Mouse (Mus musculus): ENCODE data around the gene Wars. TPM values are rescaled to one million over a fixed set of nuclear protein-coding genes. Genes with fewer than 3 reads are reported as not detected.

The Wars gene
- polyA plus RNA-seq, 1 experiment from 2014 or later, result 148 TPM

DNA sequence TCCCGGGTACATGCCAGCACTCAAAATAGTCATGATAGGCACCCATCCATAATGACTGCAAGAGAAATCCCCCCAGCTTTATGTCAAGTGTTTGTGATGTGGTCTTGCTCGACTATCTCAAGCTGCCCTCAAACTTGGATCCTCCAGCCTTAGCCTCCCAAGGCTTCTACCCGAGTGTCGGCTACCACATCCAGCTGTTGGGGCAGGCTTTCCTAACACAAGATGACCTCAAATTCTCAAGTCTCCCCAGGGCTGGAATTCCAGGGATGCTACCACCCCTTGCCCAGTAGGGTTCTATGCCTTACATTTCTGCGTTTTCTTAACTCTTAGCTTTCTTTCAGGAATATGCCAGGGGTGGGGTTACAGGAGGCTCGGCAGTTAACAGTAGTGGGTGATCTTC, 63.6 kb downstream of the Wars start:
- peaks cover 11% of the 10 kb centered on the region for H3K4me1 ChIP-seq (ENCODE audit: control insufficient read depth, insufficient read depth, low read length)
- no peaks in the 10 kb centered on the region for H3K27me3 ChIP-seq (ENCODE audit: control insufficient read depth, insufficient read depth, low read length)
- 92% methylated on average over 6 of the region's 6 CpGs for WGBS
- H3K27ac ChIP-seq (ENCODE audit: low read depth, low read length), result no peak overlapping the region
- no peak overlapping the region for H3K4me2 ChIP-seq (ENCODE audit: low read depth)
- H3K9ac ChIP-seq (ENCODE audit: low read length), result no peak overlapping the region
- H3K9me3 ChIP-seq (ENCODE audit: control insufficient read depth, low read length), result no peaks in the 10 kb centered on the region
- no peak for DNase-seq (ENCODE audit: low spot score)
- H3K36me3 ChIP-seq (ENCODE audit: control insufficient read depth, insufficient read depth, low read length), result no peaks in the 10 kb centered on the region; the same call in 1 of the 2 replicates
- no peak overlapping the region for H3K4me3 ChIP-seq (ENCODE audit: low read depth, low read length)
- no peak for ATAC-seq (ENCODE audit: insufficient read depth, low FRiP score, low TSS enrichment)

DNA sequence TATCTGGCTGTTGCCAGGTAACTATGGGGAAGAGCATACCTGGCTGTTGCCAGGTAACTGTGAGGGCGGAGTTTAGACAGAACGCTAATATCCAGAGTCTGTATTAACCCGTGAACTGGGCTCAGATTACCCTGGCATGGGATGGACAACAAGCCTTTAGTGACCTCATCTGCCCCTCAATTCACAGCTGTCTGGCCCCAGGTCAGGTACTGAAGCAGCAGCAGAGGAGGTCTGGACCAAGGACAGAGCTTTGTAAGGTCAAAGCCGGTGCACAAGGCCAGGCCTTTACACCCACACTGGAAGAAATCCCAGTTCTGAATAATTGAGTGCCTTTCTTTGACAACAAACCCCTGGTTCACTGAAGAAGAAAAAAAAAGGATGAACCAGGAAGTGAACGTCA, 64.3 kb downstream of the Wars start:
- Histone ChIP-seq H3K36me3 (ENCODE audit: control insufficient read depth, insufficient read depth, low read length) (no peaks in the 10 kb centered on the region; the same call in 1 of the 2 replicates), H3K27me3 (ENCODE audit: control insufficient read depth, insufficient read depth, low read length) (no peaks in the 10 kb centered on the region), H3K4me1 (ENCODE audit: control insufficient read depth, insufficient read depth, low read length) (peaks cover 5% of the 10 kb centered on the region), H3K4me2 (ENCODE audit: low read depth) (no peak overlapping the region), H3K4me3 (ENCODE audit: low read depth, low read length) (no peak overlapping the region), H3K27ac (ENCODE audit: low read depth, low read length) (no peak overlapping the region), H3K9me3 (ENCODE audit: control insufficient read depth, low read length) (no peaks in the 10 kb centered on the region), H3K9ac (ENCODE audit: low read length) (no peak overlapping the region)
- no peak for ATAC-seq (ENCODE audit: insufficient read depth, low FRiP score, low TSS enrichment)
- 88% methylated on average over 5 of the region's 5 CpGs for WGBS
- DNase-seq (ENCODE audit: low spot score), result no peak

DNA sequence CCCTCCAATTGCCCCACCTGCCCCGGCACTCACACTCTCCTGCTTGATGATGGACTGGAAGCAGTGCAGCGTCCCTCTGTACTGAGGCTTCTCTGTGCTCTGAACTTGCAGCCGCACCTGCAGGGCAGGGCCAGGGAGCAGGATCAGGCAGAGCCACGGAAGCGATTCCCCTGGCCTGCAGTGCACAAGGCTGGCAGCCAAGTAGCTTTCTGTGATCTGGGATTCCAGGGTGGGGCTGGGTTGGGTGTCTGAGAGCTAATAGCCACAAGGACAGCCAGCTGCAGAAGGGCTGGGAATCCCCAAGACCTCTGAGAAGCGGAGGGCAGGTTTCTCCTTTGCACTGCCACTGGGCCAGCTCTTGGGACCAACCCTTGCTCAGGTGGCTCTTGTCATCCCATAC, 66.3 kb downstream of the Wars start:
- H3K36me3 ChIP-seq (ENCODE audit: control insufficient read depth, insufficient read depth, low read length), result no peaks in the 10 kb centered on the region; the same call in 1 of the 2 replicates
- no peak overlapping the region for H3K4me3 ChIP-seq (ENCODE audit: low read depth, low read length)
- WGBS, result 98% methylated on average over 6 of the region's 6 CpGs
- no peak overlapping the region for H3K9ac ChIP-seq (ENCODE audit: low read length)
- no peaks in the 10 kb centered on the region for H3K27me3 ChIP-seq (ENCODE audit: control insufficient read depth, insufficient read depth, low read length)
- H3K27ac ChIP-seq (ENCODE audit: low read depth, low read length), result no peak overlapping the region
- H3K4me1 ChIP-seq (ENCODE audit: control insufficient read depth, insufficient read depth, low read length), result no peaks in the 10 kb centered on the region
- ATAC-seq (ENCODE audit: insufficient read depth, low FRiP score, low TSS enrichment), result no peak
- no peak for DNase-seq (ENCODE audit: low spot score)
- no peaks in the 10 kb centered on the region for H3K9me3 ChIP-seq (ENCODE audit: control insufficient read depth, low read length)
- no peak overlapping the region for H3K4me2 ChIP-seq (ENCODE audit: low read depth)

DNA sequence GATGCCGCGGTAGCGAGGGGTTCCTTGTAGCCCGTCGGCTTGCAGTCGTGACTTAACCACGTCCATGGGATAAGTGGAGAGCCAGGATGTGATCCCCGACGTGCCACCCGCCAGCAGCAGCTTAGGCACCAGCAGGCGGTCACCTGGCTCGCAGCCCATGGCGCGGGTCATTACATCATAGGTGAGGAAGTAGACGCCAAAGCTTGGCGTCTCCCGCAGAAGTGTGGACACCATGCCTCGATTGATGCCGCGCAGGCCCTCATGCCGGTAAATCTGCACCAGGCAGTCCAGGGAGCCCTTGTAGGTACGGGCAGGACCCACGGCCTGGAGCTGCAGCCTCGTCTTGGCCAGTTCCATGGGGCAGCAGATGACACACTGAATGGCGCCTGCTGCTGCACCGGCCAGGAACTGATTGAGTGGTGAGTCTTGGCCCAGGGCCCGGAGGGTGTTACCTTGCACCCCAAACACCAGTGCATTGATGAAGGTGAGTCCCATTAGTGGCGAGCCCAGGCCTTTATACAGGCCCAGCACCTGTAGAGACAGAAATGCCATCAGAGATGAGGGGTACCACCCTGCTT, 66.9 kb downstream of the Wars start:
- no peaks in the 10 kb centered on the region; the same call in 1 of the 2 replicates for H3K36me3 ChIP-seq (ENCODE audit: control insufficient read depth, insufficient read depth, low read length)
- no peak for ATAC-seq (ENCODE audit: insufficient read depth, low FRiP score, low TSS enrichment)
- WGBS, result 96% methylated on average over 28 of the region's 28 CpGs

DNA sequence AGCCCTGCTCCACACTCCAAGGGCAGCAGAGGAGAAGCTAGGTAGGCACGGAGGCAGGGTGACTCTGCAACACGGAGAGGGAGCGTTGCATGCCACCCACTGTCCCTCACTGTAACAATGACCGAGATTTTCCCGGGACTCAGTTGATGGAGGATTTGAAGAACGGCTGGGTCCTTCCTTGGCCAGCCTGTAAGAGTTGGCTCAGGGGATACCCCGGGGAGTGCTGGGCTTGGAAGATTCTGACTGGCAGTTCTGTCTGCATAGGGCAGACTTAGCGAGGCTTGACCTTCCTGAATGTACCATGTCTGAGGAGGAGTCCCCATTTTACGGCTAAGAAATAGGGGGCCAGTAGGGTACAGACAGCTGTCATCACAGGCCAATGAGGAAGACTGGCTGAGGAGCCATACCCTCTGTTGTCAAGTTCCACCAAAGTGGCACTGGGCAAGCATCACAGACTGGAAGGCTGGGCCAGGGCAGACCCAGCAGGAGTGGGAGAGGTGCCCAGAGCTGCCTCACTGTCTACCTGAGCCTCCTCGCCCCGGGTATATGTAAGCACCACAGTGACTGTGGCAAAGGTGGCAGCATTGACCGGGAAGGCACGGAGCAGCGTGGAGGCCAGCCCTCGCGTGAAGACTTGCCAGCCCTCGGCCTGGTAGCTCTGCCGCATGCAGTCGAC, 67.6 kb downstream of the Wars start:
- 95% methylated on average over 19 of the region's 19 CpGs for WGBS
- Histone ChIP-seq H3K4me1 (ENCODE audit: control insufficient read depth, insufficient read depth, low read length) (no peaks in the 10 kb centered on the region), H3K9ac (ENCODE audit: low read length) (no peak overlapping the region), H3K4me3 (ENCODE audit: low read depth, low read length) (no peak overlapping the region), H3K36me3 (ENCODE audit: control insufficient read depth, insufficient read depth, low read length) (no peaks in the 10 kb centered on the region; the same call in 1 of the 2 replicates), H3K27me3 (ENCODE audit: control insufficient read depth, insufficient read depth, low read length) (no peaks in the 10 kb centered on the region), H3K4me2 (ENCODE audit: low read depth) (no peak overlapping the region), H3K27ac (ENCODE audit: low read depth, low read length) (no peak overlapping the region), H3K9me3 (ENCODE audit: control insufficient read depth, low read length) (no peaks in the 10 kb centered on the region)
- DNase-seq (ENCODE audit: low spot score), result no peak
- no peak for ATAC-seq (ENCODE audit: insufficient read depth, low FRiP score, low TSS enrichment)

More for the DNA sequence above, 66.9 kb downstream of the Wars start:
- Histone ChIP-seq H3K4me2 (ENCODE audit: low read depth) (no peak overlapping the region), H3K4me1 (ENCODE audit: control insufficient read depth, insufficient read depth, low read length) (no peaks in the 10 kb centered on the region), H3K4me3 (ENCODE audit: low read depth, low read length) (no peak overlapping the region), H3K27ac (ENCODE audit: low read depth, low read length) (no peak overlapping the region), H3K27me3 (ENCODE audit: control insufficient read depth, insufficient read depth, low read length) (no peaks in the 10 kb centered on the region), H3K9ac (ENCODE audit: low read length) (no peak overlapping the region), H3K9me3 (ENCODE audit: control insufficient read depth, low read length) (no peaks in the 10 kb centered on the region)
- no peak for DNase-seq (ENCODE audit: low spot score)

DNA sequence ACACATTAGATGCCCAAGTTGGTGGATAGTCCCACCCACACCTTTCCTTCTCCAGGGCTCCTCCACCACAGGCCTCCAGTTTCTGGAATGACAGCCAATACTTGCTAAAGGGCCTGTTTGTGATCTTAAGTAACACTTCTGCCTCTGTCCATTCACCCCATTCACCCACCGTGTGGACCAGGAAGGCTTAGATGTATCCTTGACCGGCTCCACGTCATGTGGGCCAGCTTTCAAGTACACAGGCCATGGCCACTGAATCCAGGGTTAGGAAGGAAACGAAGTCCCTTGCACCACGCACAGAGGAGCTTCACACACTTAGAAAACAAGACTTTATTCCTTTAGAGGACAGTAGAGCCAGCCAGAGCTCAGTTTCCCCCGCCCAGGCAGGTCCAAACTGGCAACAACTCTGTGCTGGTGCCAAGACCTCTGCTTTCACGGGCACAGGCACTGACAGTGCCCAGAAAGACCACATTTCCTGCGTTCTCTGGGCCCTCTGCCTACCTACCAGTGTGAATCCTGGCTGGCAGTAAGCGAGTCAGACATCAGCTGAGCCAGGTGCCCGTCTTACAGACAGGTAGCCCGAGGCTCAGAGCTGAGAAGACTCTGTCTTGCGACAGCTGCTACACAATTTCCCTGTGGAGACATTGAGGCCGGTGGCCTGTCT, 68.3 kb downstream of the Wars start:
- Histone ChIP-seq H3K4me2 (ENCODE audit: low read depth) (no peak overlapping the region), H3K9ac (ENCODE audit: low read length) (no peak overlapping the region), H3K4me1 (ENCODE audit: control insufficient read depth, insufficient read depth, low read length) (no peaks in the 10 kb centered on the region), H3K9me3 (ENCODE audit: control insufficient read depth, low read length) (no peaks in the 10 kb centered on the region), H3K4me3 (ENCODE audit: low read depth, low read length) (no peak overlapping the region), H3K36me3 (ENCODE audit: control insufficient read depth, insufficient read depth, low read length) (no peaks in the 10 kb centered on the region; the same call in 1 of the 2 replicates), H3K27me3 (ENCODE audit: control insufficient read depth, insufficient read depth, low read length) (no peaks in the 10 kb centered on the region), H3K27ac (ENCODE audit: low read depth, low read length) (no peak overlapping the region)
- ATAC-seq (ENCODE audit: insufficient read depth, low FRiP score, low TSS enrichment), result no peak
- 91% methylated on average over 13 of the region's 13 CpGs for WGBS
- DNase-seq (ENCODE audit: low spot score), result no peak

DNA sequence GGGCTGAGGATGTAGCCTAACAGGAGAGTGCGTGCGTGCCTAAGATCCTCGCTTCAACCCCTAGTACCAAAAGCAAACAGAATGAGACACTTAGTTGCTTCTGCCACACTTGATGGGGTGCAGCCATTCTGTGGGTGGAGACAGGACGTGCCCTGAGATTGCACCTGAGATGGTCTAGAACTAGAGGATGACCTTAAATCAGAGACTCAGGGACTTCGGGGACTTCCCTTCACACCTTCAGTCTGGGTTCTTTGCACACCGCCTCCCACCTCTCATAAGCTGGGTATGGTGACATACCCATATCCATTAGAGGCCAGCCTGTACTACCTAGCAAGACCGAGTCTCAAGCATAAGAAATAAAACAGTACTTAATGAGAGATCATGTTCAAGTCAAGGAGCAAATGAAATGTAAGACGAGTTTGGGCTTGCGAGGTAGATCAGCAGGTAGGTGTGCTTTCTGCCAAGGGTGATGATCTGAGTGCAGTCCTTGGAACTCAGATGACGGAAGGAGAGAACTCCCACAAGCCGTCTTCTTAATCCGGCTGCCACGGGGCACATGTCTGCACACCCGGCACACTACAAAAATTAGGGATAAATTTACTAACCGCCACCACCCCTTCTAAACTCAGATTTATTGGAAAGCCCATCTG, 69.6 kb downstream of the Wars start:
- Histone ChIP-seq H3K4me1 (ENCODE audit: control insufficient read depth, insufficient read depth, low read length) (no peaks in the 10 kb centered on the region), H3K27ac (ENCODE audit: low read depth, low read length) (no peak overlapping the region), H3K9ac (ENCODE audit: low read length) (no peak overlapping the region), H3K9me3 (ENCODE audit: control insufficient read depth, low read length) (no peaks in the 10 kb centered on the region), H3K4me2 (ENCODE audit: low read depth) (no peak overlapping the region), H3K4me3 (ENCODE audit: low read depth, low read length) (no peak overlapping the region), H3K36me3 (ENCODE audit: control insufficient read depth, insufficient read depth, low read length) (no peaks in the 10 kb centered on the region; the same call in 1 of the 2 replicates), H3K27me3 (ENCODE audit: control insufficient read depth, insufficient read depth, low read length) (no peaks in the 10 kb centered on the region)
- WGBS, result 92% methylated on average over 15 of the region's 15 CpGs
- no peak for DNase-seq (ENCODE audit: low spot score)
- no peak for ATAC-seq (ENCODE audit: insufficient read depth, low FRiP score, low TSS enrichment)

DNA sequence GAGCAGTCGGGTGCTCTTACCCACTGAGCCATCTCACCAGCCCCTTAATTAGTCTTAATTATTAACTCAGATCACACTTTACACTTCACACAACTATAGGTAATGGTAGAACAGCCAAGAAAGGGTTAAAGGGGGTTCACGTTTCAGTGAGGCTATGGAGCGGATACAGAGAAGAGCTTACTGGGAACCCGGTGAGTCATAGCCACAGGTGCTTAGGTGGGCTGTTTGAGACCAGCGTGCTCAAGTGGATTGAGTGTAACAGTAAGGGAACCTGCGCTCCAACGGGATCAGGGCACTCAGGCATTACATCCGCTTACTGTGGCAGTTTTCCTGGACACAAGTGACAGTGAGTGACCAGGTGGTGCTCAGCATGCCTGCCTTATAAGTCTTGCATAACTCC, 70.9 kb downstream of the Wars start:
- no peak overlapping the region for H3K4me2 ChIP-seq (ENCODE audit: low read depth)
- no peaks in the 10 kb centered on the region for H3K27me3 ChIP-seq (ENCODE audit: control insufficient read depth, insufficient read depth, low read length)
- H3K36me3 ChIP-seq (ENCODE audit: control insufficient read depth, insufficient read depth, low read length), result peaks cover 2% of the 10 kb centered on the region; the same call in 1 of the 2 replicates
- no peak overlapping the region for H3K4me3 ChIP-seq (ENCODE audit: low read depth, low read length)
- H3K4me1 ChIP-seq (ENCODE audit: control insufficient read depth, insufficient read depth, low read length), result no peaks in the 10 kb centered on the region
- no peak overlapping the region for H3K9ac ChIP-seq (ENCODE audit: low read length)
- DNase-seq (ENCODE audit: low spot score) (no peak), ATAC-seq (ENCODE audit: insufficient read depth, low FRiP score, low TSS enrichment) (no peak)
- no peak overlapping the region for H3K27ac ChIP-seq (ENCODE audit: low read depth, low read length)
- WGBS, result 75% methylated on average over 8 of the region's 8 CpGs
- H3K9me3 ChIP-seq (ENCODE audit: control insufficient read depth, low read length), result no peaks in the 10 kb centered on the region
